Comparison of ENCODE assay signal across 14 mouse cellular contexts in genomic region chr13:20233707-20234106, GRCm38 (mm10).
"Had no signal": no experiment of that assay in that cellular context is flagged by ENCODE, and none has a peak within 500 bp of the region (broad histone marks: within the 10 kb centered on the region; RNA-seq: fewer than 3 reads in every experiment).

No protein-coding gene starts in this region.

- H3K27me3 ChIP-seq: intestine, embryonic 15.5 days; limb, embryonic 15.5 days; liver, embryonic 12.5 days; midbrain, embryonic 12.5 days had no signal

- ATAC-seq: intestine, embryonic 15.5 days; liver, embryonic 12.5 days; midbrain, embryonic 16.5 days had no signal

- H3K9me3 ChIP-seq: intestine, embryonic 15.5 days; limb, embryonic 15.5 days; liver, embryonic 12.5 days; midbrain, embryonic 12.5 days had no signal

- H3K4me1 ChIP-seq: midbrain, embryonic 12.5 days had no signal

- H3K4me3 ChIP-seq: intestine, embryonic 15.5 days; left cerebral cortex, adult 2 months; limb, embryonic 15.5 days; liver, embryonic 12.5 days; midbrain, embryonic 12.5 days had no signal

- H3K9ac ChIP-seq: intestine, embryonic 15.5 days; limb, embryonic 15.5 days; liver, embryonic 12.5 days; lung, embryonic 14.5 days; midbrain, embryonic 12.5 days had no signal

- DNase-seq: kidney, adult 18-20 months; kidney, postnatal 10 days; kidney, postnatal 4 days; lung, embryonic 14.5 days; lung, postnatal 10 days; lung, postnatal 4 days; right cerebral cortex, postnatal 14 days; thymus, postnatal 4 days had no signal

- H3K36me3 ChIP-seq: intestine, embryonic 15.5 days; limb, embryonic 15.5 days; liver, embryonic 12.5 days; midbrain, embryonic 12.5 days had no signal

- H3K27ac ChIP-seq: intestine, embryonic 15.5 days; left cerebral cortex, adult 2 months; limb, embryonic 15.5 days; liver, embryonic 12.5 days; midbrain, embryonic 12.5 days had no signal

- H3K4me2 ChIP-seq: intestine, embryonic 15.5 days; limb, embryonic 15.5 days; liver, embryonic 12.5 days; lung, embryonic 14.5 days; midbrain, embryonic 12.5 days had no signal
